Mouse (Mus musculus) heart, embryonic 12.5 days (tissue): ENCODE measurements at regions not wholly inside any gene's neighbourhood (a gene's known extent, or its start where the extent isn't known, plus 50 kb on each side); places are given as distances from the start of the nearest gene placed in this dataset.

Experiments
- ATAC-seq: fragments of 200-750 bp; cut with Nextera tagmentation; 2 replicates; pipeline ENCODE4 v1.8.0; 2017; ENCODE audit warnings: moderate TSS enrichment, moderate library complexity; ENCODE audit not compliant: insufficient number of reproducible peaks, low FRiP score
- H3K27ac ChIP-seq: fragments of 300-500 bp; sonication (generic); 2 replicates; pipeline ENCODE4 v1.5.1; 2016; ENCODE audit warnings: mild to moderate bottlenecking, moderate library complexity; ENCODE audit not compliant: poor library complexity, severe bottlenecking
- H3K27me3 ChIP-seq: fragments of 300-500 bp; sonication (generic); replicated peaks from 2 replicates; pipeline ENCODE4 v1.6.1; 2016; ENCODE audit warnings: mild to moderate bottlenecking, moderate library complexity
- H3K36me3 ChIP-seq: fragments of 300-500 bp; sonication (generic); 2 replicates; pipeline ENCODE4 v1.6.1; 2016; ENCODE audit warnings: mild to moderate bottlenecking, moderate library complexity
- H3K4me1 ChIP-seq: fragments of 300-500 bp; sonication (generic); replicated peaks from 2 replicates; pipeline ENCODE4 v1.6.1; 2016; ENCODE audit warnings: mild to moderate bottlenecking
- H3K4me2 ChIP-seq: fragments of 300-500 bp; sonication (generic); 2 replicates; pipeline ENCODE4 v1.6.1; 2016; ENCODE audit warnings: mild to moderate bottlenecking, moderate library complexity
- H3K4me3 ChIP-seq: fragments of 300-500 bp; sonication (generic); 2 replicates; pipeline ENCODE4 v1.5.1; 2016; ENCODE audit warnings: mild to moderate bottlenecking
- H3K9ac ChIP-seq: fragments of 300-500 bp; sonication (generic); 2 replicates; pipeline ENCODE4 v1.6.1; 2016; ENCODE audit warnings: mild to moderate bottlenecking, moderate library complexity
- H3K9me3 ChIP-seq: fragments of 300-500 bp; sonication (generic); replicated peaks from 2 replicates; pipeline ENCODE4 v1.6.1; 2016; ENCODE audit warnings: mild to moderate bottlenecking, moderate library complexity
- WGBS: fragments of 180-500 bp; shearing (Covaris S2); methylation state at CpG from one replicate; pipeline ENCODE4 v1.1.7; 2016; 5-methylcytosine and 5-hydroxymethylcytosine counted together

DNA sequence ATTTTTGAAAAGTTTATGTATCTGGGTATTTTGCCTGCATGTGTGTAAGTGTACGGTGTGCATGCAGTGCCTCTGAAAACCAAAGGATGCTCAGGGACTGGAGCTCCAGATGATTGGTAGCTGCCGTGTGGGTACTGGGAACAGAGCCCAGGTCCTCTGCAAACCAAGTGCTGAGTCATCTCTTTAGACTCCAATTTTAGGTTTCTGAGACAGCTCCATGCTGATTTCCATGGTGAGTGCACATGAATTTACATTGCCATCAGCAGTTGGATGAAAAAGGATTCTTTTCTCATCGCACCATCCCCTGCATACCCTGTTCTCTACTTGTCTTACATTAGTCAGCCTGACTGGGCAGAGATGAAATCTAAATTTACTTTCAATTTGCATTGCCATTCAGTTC, 122.1 kb upstream of the Otogl start:
- no peaks in the 10 kb centered on the region for H3K27me3 ChIP-seq
- 89% methylated on average over 3 of the region's 3 CpGs for WGBS
- no peaks in the 10 kb centered on the region for H3K9me3 ChIP-seq
- H3K9ac ChIP-seq, result no peak overlapping the region
- ATAC-seq, result no peak
- no peak overlapping the region for H3K4me2 ChIP-seq
- no peak overlapping the region for H3K27ac ChIP-seq
- H3K4me3 ChIP-seq, result no peak overlapping the region
- peaks cover 9% of the 10 kb centered on the region for H3K4me1 ChIP-seq
- no peaks in the 10 kb centered on the region for H3K36me3 ChIP-seq

DNA sequence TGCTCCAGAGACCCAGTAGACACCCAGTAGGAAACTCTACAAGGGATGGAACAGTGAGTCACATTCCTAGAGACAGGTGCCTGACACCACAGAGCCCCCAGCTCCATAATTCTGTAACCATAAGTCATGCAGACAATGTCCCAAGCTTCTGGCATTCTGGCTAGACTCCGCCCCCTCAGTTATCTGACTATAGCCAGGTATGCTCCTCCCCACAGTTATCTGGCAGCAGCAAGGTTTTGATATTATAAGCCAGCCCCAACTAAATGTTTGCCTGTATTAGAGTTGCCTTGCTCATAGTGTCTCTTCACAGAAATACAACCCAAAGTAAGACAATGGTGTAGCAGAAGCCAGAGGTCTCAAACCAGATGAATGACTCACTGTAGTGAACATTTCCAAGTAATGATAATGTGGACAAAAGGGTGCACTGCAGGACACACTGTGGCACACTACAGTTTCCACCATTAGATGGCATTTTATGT, 121.4 kb upstream of the Otogl start:
- no peak overlapping the region for H3K4me3 ChIP-seq
- no peak overlapping the region for H3K27ac ChIP-seq
- no peak overlapping the region for H3K4me2 ChIP-seq
- H3K4me1 ChIP-seq, result peaks cover 9% of the 10 kb centered on the region
- H3K9ac ChIP-seq, result no peak overlapping the region
- no peaks in the 10 kb centered on the region for H3K27me3 ChIP-seq
- WGBS, result 81% methylated on average over 1 of the region's 1 CpGs
- no peak for ATAC-seq
- H3K9me3 ChIP-seq, result no peaks in the 10 kb centered on the region
- H3K36me3 ChIP-seq, result no peaks in the 10 kb centered on the region

DNA sequence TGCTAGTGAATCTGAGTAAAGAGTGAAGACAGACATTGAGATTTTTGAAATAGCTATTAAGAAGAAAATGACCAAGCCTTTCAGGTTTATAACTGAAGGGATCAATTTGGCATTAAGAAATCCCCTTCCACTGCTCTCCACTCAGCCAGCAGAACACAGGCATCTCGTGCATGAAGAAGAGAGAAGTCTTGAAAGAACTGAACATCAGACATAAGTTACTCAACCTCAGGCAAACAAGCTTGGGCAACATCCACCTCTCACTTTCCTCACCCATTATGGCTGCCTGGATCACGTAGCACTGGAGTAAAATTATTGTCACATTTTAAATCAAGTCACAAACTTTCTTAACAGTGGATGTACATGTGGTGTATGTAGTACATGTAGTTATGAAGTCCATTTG, 115.6 kb upstream of the Otogl start:
- ATAC-seq, result no peak
- Histone ChIP-seq H3K4me1 (peaks cover 9% of the 10 kb centered on the region), H3K27me3 (no peaks in the 10 kb centered on the region), H3K36me3 (no peaks in the 10 kb centered on the region), H3K9ac (no peak overlapping the region), H3K27ac (no peak overlapping the region), H3K4me3 (no peak overlapping the region), H3K9me3 (peaks cover 5% of the 10 kb centered on the region; the same call in 1 of the 2 replicates), H3K4me2 (no peak overlapping the region)
- WGBS, result 71% methylated on average over 2 of the region's 2 CpGs

GRCm38 (mm10) chr10:108024227-108024626, 112.3 kb upstream of the Otogl start:
- peaks cover 5% of the 10 kb centered on the region; the same call in 1 of the 2 replicates for H3K9me3 ChIP-seq
- peak overlapping the region; percentile 57 for H3K27ac ChIP-seq
- 36% methylated on average over 6 of the region's 6 CpGs for WGBS
- H3K4me3 ChIP-seq, result no peak overlapping the region
- no peaks in the 10 kb centered on the region for H3K27me3 ChIP-seq
- peak; percentile 79 for ATAC-seq
- H3K36me3 ChIP-seq, result no peaks in the 10 kb centered on the region
- no peaks in the 10 kb centered on the region for H3K4me1 ChIP-seq
- H3K9ac ChIP-seq, result no peak overlapping the region
- no peak overlapping the region for H3K4me2 ChIP-seq

- WGBS, result 89% methylated on average over 1 of the region's 1 CpGs
Measured at GRCm38 (mm10) chr10:108016552-108016951, 104.6 kb upstream of the Otogl start.

DNA sequence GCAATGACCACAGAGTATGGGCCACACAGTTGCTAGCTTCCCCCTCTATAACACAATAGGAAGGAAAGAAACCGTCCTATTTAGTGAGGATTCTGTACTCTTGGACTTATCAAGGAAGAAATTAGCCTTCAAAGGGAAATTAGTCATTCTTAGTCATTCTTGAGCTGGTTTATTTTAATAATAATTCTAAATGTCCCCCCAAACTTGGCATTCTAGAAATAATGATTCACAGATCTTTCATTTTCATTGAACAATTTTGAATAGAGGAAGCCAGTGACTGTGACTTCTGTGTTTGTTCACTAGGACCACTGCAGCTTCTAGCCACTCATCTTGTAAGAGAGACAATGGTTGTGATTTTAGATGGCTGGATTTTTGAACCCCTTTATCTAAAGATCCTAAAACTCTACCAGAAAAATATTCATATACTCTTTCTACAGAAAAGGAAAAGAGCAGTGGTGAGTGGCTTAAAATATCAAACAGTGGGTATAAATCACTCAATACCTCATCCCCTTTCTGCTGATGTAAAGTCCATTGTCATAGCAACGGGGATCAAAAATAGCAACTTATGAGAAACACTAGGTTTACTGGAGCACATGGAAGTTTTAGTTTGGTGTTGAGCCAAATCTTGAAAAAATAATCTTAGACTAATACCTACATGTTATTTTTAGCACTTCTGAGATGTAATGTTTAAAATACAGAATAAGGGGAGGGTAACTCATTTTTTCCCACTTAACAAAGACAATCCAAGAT, 83.1 kb upstream of the Otogl start:
- Histone ChIP-seq H3K27me3 (no peaks in the 10 kb centered on the region), H3K9ac (no peak overlapping the region), H3K27ac (no peak overlapping the region), H3K9me3 (no peaks in the 10 kb centered on the region), H3K4me2 (no peak overlapping the region), H3K36me3 (no peaks in the 10 kb centered on the region), H3K4me3 (no peak overlapping the region), H3K4me1 (peaks cover 8% of the 10 kb centered on the region)
- 70% methylated on average over 2 of the region's 2 CpGs for WGBS
- no peak for ATAC-seq

More at GRCm38 (mm10) chr10:108016552-108016951, 104.6 kb upstream of the Otogl start:
- H3K4me3 ChIP-seq, result no peak overlapping the region
- no peaks in the 10 kb centered on the region for H3K27me3 ChIP-seq
- H3K4me2 ChIP-seq, result no peak overlapping the region
- no peak for ATAC-seq
- no peaks in the 10 kb centered on the region for H3K4me1 ChIP-seq
- H3K27ac ChIP-seq, result no peak overlapping the region
- H3K9me3 ChIP-seq, result peaks cover 2% of the 10 kb centered on the region; the same call in 1 of the 2 replicates
- no peaks in the 10 kb centered on the region for H3K36me3 ChIP-seq
- H3K9ac ChIP-seq, result no peak overlapping the region

- Histone ChIP-seq H3K27me3 (no peaks in the 10 kb centered on the region), H3K9me3 (no peaks in the 10 kb centered on the region), H3K4me2 (no peak overlapping the region), H3K9ac (no peak overlapping the region), H3K4me3 (no peak overlapping the region), H3K4me1 (peaks cover 11% of the 10 kb centered on the region; the same call in 1 of the 2 replicates), H3K36me3 (no peaks in the 10 kb centered on the region), H3K27ac (no peak overlapping the region)
- ATAC-seq, result no peak
- WGBS, result 36% methylated on average over 3 of the region's 3 CpGs
Measured at GRCm38 (mm10) chr10:107992621-107993020, 80.7 kb upstream of the Otogl start.

DNA sequence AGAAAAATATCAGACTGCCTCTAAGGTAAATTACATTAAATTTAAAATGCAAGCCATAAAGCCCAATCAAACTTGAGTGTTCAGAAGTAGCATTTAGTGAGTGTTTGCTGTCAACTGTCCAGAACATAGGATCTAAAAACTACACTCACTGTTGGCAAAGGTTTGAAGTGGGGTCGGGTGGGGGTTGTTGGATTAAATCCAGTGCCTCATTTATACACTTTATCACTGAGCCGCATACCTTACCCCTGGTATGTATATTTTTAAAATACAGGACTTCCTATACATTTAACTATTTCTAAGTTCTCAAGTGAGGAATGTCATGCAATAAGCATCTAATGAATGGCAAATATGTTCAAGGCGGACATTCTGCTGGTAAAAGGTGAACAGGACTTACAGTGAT, 78.6 kb upstream of the Otogl start:
- Histone ChIP-seq H3K9ac (no peak overlapping the region), H3K27me3 (no peaks in the 10 kb centered on the region), H3K4me1 (peaks cover 11% of the 10 kb centered on the region; the same call in 1 of the 2 replicates), H3K4me3 (no peak overlapping the region), H3K36me3 (no peaks in the 10 kb centered on the region), H3K4me2 (no peak overlapping the region), H3K9me3 (no peaks in the 10 kb centered on the region), H3K27ac (no peak overlapping the region)
- no peak for ATAC-seq
- 56% methylated on average over 3 of the region's 3 CpGs for WGBS

- H3K27ac ChIP-seq, result no peak overlapping the region
- 73% methylated on average over 2 of the region's 2 CpGs for WGBS
- no peak overlapping the region for H3K4me2 ChIP-seq
- H3K4me3 ChIP-seq, result no peak overlapping the region
- no peaks in the 10 kb centered on the region for H3K9me3 ChIP-seq
- no peaks in the 10 kb centered on the region for H3K36me3 ChIP-seq
- no peaks in the 10 kb centered on the region for H3K27me3 ChIP-seq
- no peak overlapping the region for H3K9ac ChIP-seq
- no peak for ATAC-seq
- H3K4me1 ChIP-seq, result peaks cover 11% of the 10 kb centered on the region; the same call in 1 of the 2 replicates
Measured at GRCm38 (mm10) chr10:107989913-107990312, 78.0 kb upstream of the Otogl start.

- no peak for ATAC-seq
- Histone ChIP-seq H3K4me3 (no peak overlapping the region), H3K27me3 (no peaks in the 10 kb centered on the region), H3K9me3 (no peaks in the 10 kb centered on the region), H3K27ac (no peak overlapping the region), H3K36me3 (no peaks in the 10 kb centered on the region), H3K4me1 (no peaks in the 10 kb centered on the region), H3K4me2 (no peak overlapping the region), H3K9ac (no peak overlapping the region)
- 83% methylated on average over 5 of the region's 5 CpGs for WGBS
Measured at GRCm38 (mm10) chr10:107982632-107983031, 70.7 kb upstream of the Otogl start.

- H3K4me1 ChIP-seq, result no peaks in the 10 kb centered on the region
- H3K9me3 ChIP-seq, result no peaks in the 10 kb centered on the region
- H3K36me3 ChIP-seq, result no peaks in the 10 kb centered on the region
- H3K27me3 ChIP-seq, result no peaks in the 10 kb centered on the region
- WGBS, result 88% methylated on average over 1 of the region's 1 CpGs
- no peak overlapping the region for H3K4me2 ChIP-seq
- ATAC-seq, result no peak
- no peak overlapping the region for H3K4me3 ChIP-seq
- no peak overlapping the region for H3K27ac ChIP-seq
- no peak overlapping the region for H3K9ac ChIP-seq
Measured at GRCm38 (mm10) chr10:107982082-107982481, 70.1 kb upstream of the Otogl start.
